Mouse (Mus musculus) hindlimb bud, embryonic 11.5 days (tissue): ENCODE measurements around the gene Phactr3.

ENCODE experiments used
- DNase-seq: peaks from one replicate; pipeline ENCODE4 v3.0.0-alpha.2; 2012; ENCODE audit warnings: low read depth, low spot score; ENCODE audit errors: extremely low spot score

The Phactr3 gene

GRCm38 (mm10) chr2:178192881-178193280 is 74.1 kb downstream of the Phactr3 start:
- DNase-seq = no peak

GRCm38 (mm10) chr2:178193445-178193844 is 74.7 kb downstream of the Phactr3 start:
- no peak for DNase-seq

GRCm38 (mm10) chr2:178194908-178195307 is 76.1 kb downstream of the Phactr3 start:
- no peak for DNase-seq

- no peak for DNase-seq
These were observed 77.3 kb downstream of the Phactr3 start for GRCm38 (mm10) chr2:178196038-178196437.

- DNase-seq = no peak
These were observed 78.8 kb downstream of the Phactr3 start for GRCm38 (mm10) chr2:178197542-178197941.

GRCm38 (mm10) chr2:178204455-178204854 is 85.7 kb downstream of the Phactr3 start:
- no peak for DNase-seq

GRCm38 (mm10) chr2:178208186-178208600 is 89.4 kb downstream of the Phactr3 start:
- no peak for DNase-seq

GRCm38 (mm10) chr2:178213826-178214225 is 95.1 kb downstream of the Phactr3 start:
- DNase-seq = no peak

- DNase-seq = no peak
These were observed 95.8 kb downstream of the Phactr3 start for GRCm38 (mm10) chr2:178214531-178214930.

GRCm38 (mm10) chr2:178218461-178218860 is 99.7 kb downstream of the Phactr3 start:
- DNase-seq = no peak

- DNase-seq = no peak
These were observed 100.8 kb downstream of the Phactr3 start for GRCm38 (mm10) chr2:178219454-178220147.

- DNase-seq = no peak
These were observed 101.5 kb downstream of the Phactr3 start for GRCm38 (mm10) chr2:178220148-178220717.

- DNase-seq = no peak
These were observed 102.2 kb downstream of the Phactr3 start for GRCm38 (mm10) chr2:178221003-178221402.

- DNase-seq = no peak
These were observed 110.5 kb downstream of the Phactr3 start for GRCm38 (mm10) chr2:178229231-178229630.

- no peak for DNase-seq
These were observed 114.7 kb downstream of the Phactr3 start for GRCm38 (mm10) chr2:178233487-178233886.

- no peak for DNase-seq
These were observed 118.3 kb downstream of the Phactr3 start for GRCm38 (mm10) chr2:178237056-178237455.

GRCm38 (mm10) chr2:178238503-178238902 is 119.7 kb downstream of the Phactr3 start:
- DNase-seq = no peak

GRCm38 (mm10) chr2:178240886-178241285 is 122.1 kb downstream of the Phactr3 start:
- no peak for DNase-seq

- no peak for DNase-seq
These were observed 122.6 kb downstream of the Phactr3 start for GRCm38 (mm10) chr2:178241374-178241773.

- no peak for DNase-seq
These were observed 124.2 kb downstream of the Phactr3 start for GRCm38 (mm10) chr2:178242996-178243395.

- DNase-seq = no peak
These were observed 126.1 kb downstream of the Phactr3 start for GRCm38 (mm10) chr2:178244866-178245265.

GRCm38 (mm10) chr2:178245841-178246240 is 127.1 kb downstream of the Phactr3 start:
- DNase-seq = no peak

- DNase-seq = no peak
These were observed 128.0 kb downstream of the Phactr3 start for GRCm38 (mm10) chr2:178246767-178247166.
